18 mouse cellular contexts compared by ENCODE assay signal in genomic region chr2:116818550-116818949, GRCm38 (mm10). TPM values are rescaled to one million over a fixed set of nuclear protein-coding genes. Genes with fewer than 3 reads are reported as not detected.
DNase-seq lines count a peak whose midpoint lies in the region; ATAC-seq and TF ChIP-seq lines count a peak whose summit lies in the region.
"Had no signal": no experiment of that assay in that cellular context is flagged by ENCODE, and none has a peak within 500 bp of the region (broad histone marks: within the 10 kb centered on the region; RNA-seq: fewer than 3 reads in every experiment).

No protein-coding gene starts in this region.

- no peak for TF ChIP-seq CTCF in hindbrain, postnatal 0 days (IDR thresholded peaks at IDR 0.05; ENCODE audit: low read depth)
- TF ChIP-seq CTCF in brain, embryonic 14.5 days (IDR thresholded peaks at IDR 0.05; ENCODE audit: borderline replicate concordance, extremely low read depth, insufficient read depth, insufficient read length) = no peak

- no peak for ATAC-seq in hindbrain, embryonic 13.5 days (ENCODE audit: low FRiP score)
- no peak for ATAC-seq in hindbrain, postnatal 0 days
- no peak for ATAC-seq in midbrain, embryonic 13.5 days
- no peak for ATAC-seq in CD4-positive, CD25-positive, alpha-beta regulatory T cell, adult 4 months

- peak; percentile 73 for DNase-seq in heart, adult 11 months
- no peak for DNase-seq in heart, postnatal 10 days
- no peak for DNase-seq in hindbrain, postnatal 0 days (ENCODE audit: low spot score)
- peak; percentile 46 for DNase-seq in brain, embryonic 14.5 days (ENCODE audit: low read depth)
- DNase-seq in frontal cortex, adult 2 months (ENCODE audit: extremely low spot score in 1 of 2, low spot score in 1 of 2) = no peak
- DNase-seq: adrenal gland, postnatal 25 days; cerebellum, postnatal 10 days; gastrocnemius, postnatal 10 days; right cerebral cortex, adult 18-20 months had no signal

- no peak overlapping the region for H3K4me3 ChIP-seq in hindbrain, embryonic 13.5 days
- H3K4me3 ChIP-seq in hindbrain, postnatal 0 days (ENCODE audit: low read length) = no peak overlapping the region
- no peak overlapping the region for H3K4me3 ChIP-seq in midbrain, embryonic 13.5 days (replicated peaks)

- WGBS in hindbrain, embryonic 13.5 days = 51% methylated on average over 2 of the region's 2 CpGs
- WGBS in hindbrain, postnatal 0 days = 50% methylated on average over 2 of the region's 2 CpGs
- 28% methylated on average over 2 of the region's 2 CpGs for WGBS in midbrain, embryonic 13.5 days

- no peak for TF ChIP-seq POLR2A in brain, embryonic 14.5 days (IDR thresholded peaks at IDR 0.05; ENCODE audit: borderline replicate concordance, extremely low read depth, insufficient read depth, insufficient read length, poor library complexity, severe bottlenecking)

- H3K36me3 ChIP-seq in hindbrain, embryonic 13.5 days = no peaks in the 10 kb centered on the region
- H3K36me3 ChIP-seq in hindbrain, postnatal 0 days (ENCODE audit: insufficient read depth, low read length) = no peaks in the 10 kb centered on the region
- no peaks in the 10 kb centered on the region for H3K36me3 ChIP-seq in midbrain, embryonic 13.5 days
- H3K36me3 ChIP-seq: G1E had no signal

- peak overlapping the region; percentile 44 for H3K27ac ChIP-seq in hindbrain, embryonic 13.5 days
- no peak overlapping the region for H3K27ac ChIP-seq in hindbrain, postnatal 0 days
- peak overlapping the region; percentile 75 for H3K27ac ChIP-seq in midbrain, embryonic 13.5 days
- H3K27ac ChIP-seq: kidney, postnatal 0 days had no signal

- no peak overlapping the region for H3K4me2 ChIP-seq in hindbrain, embryonic 13.5 days
- no peak overlapping the region for H3K4me2 ChIP-seq in hindbrain, postnatal 0 days (ENCODE audit: low read depth, low read length)
- 0 out of 2 replicates have a peak overlapping the region, but pooled peaks have one; percentile 12 for H3K4me2 ChIP-seq in midbrain, embryonic 13.5 days (replicated peaks)
- H3K4me2 ChIP-seq: liver, embryonic 11.5 days had no signal

- H3K9me3 ChIP-seq in hindbrain, embryonic 13.5 days = no peaks in the 10 kb centered on the region
- no peaks in the 10 kb centered on the region for H3K9me3 ChIP-seq in hindbrain, postnatal 0 days (ENCODE audit: low read length)
- no peaks in the 10 kb centered on the region for H3K9me3 ChIP-seq in midbrain, embryonic 13.5 days
- H3K9me3 ChIP-seq: G1E had no signal

- no peak overlapping the region for H3K9ac ChIP-seq in hindbrain, embryonic 13.5 days
- no peak overlapping the region for H3K9ac ChIP-seq in hindbrain, postnatal 0 days (replicated peaks; ENCODE audit: low read length)
- H3K9ac ChIP-seq in midbrain, embryonic 13.5 days (replicated peaks) = peak overlapping the region; percentile 36; the same call in 1 of the 2 replicates

- H3K27me3 ChIP-seq in hindbrain, embryonic 13.5 days = no peaks in the 10 kb centered on the region
- H3K27me3 ChIP-seq in hindbrain, postnatal 0 days (ENCODE audit: insufficient read depth, low read length) = no peaks in the 10 kb centered on the region
- peaks cover 3% of the 10 kb centered on the region; the same call in 1 of the 2 replicates for H3K27me3 ChIP-seq in midbrain, embryonic 13.5 days

- intact Hi-C loops in heart, postnatal 10 days (cut with DNase I) = no loop called here

- H3K4me1 ChIP-seq in hindbrain, embryonic 13.5 days (replicated peaks) = peaks cover 42% of the 10 kb centered on the region
- no peaks in the 10 kb centered on the region for H3K4me1 ChIP-seq in hindbrain, postnatal 0 days (ENCODE audit: insufficient read depth, low read length)
- peaks cover 51% of the 10 kb centered on the region for H3K4me1 ChIP-seq in midbrain, embryonic 13.5 days (replicated peaks)

RNA-seq across cellular contexts. Expression of gene Tmco5, which starts 59.9 kb away (rescaled TPM):
- not detected for total RNA-seq in heart, postnatal 10 days (2021)
- not detected in 2 replicates for polyA plus RNA-seq in hindbrain, embryonic 13.5 days (2015; fragmentation: Nextera tagmentation; extraction: Ambion mirVana)
- not detected in 2 replicates for total RNA-seq in hindbrain, postnatal 0 days (2014; rRNA removed)
- polyA plus RNA-seq in hindbrain, postnatal 0 days (2015; fragmentation: Nextera tagmentation; extraction: Ambion mirVana) = not detected in 2 replicates
- polyA plus RNA-seq in brain, embryonic 14.5 days (2012; rRNA removed) = not detected in 2 replicates
- polyA plus RNA-seq in midbrain, embryonic 13.5 days (2015; fragmentation: Nextera tagmentation; extraction: Ambion mirVana) = not detected in 2 replicates
- polyA plus RNA-seq in CD4-positive, CD25-positive, alpha-beta regulatory T cell, adult 4 months (2017; shearing (Covaris generic)) = not detected
- polyA plus RNA-seq in frontal cortex, adult 2 months (2012; rRNA removed) = 2.0 and 2.6 TPM in 2 replicates
- total RNA-seq: adrenal gland, postnatal 25 days; G1E; gastrocnemius, postnatal 10 days; monocyte, adult 5-6 weeks had no signal
- polyA plus RNA-seq: C2C12; G1E; kidney, postnatal 0 days; liver, embryonic 11.5 days; neural tube, embryonic 14.5 days had no signal

Comparison
In these comparisons a context has a peak if more than half of its experiments do, and no peak if none do; other contexts are left out.
1. DNase-seq: peak in heart, adult 11 months (single experiment) and brain, embryonic 14.5 days (single experiment); none in heart, postnatal 10 days (0 of 2), hindbrain, postnatal 0 days (single experiment) and frontal cortex, adult 2 months (0 of 2).